Mouse (Mus musculus): Measurements from ENCODE around the gene Atp8b5.

DNA sequence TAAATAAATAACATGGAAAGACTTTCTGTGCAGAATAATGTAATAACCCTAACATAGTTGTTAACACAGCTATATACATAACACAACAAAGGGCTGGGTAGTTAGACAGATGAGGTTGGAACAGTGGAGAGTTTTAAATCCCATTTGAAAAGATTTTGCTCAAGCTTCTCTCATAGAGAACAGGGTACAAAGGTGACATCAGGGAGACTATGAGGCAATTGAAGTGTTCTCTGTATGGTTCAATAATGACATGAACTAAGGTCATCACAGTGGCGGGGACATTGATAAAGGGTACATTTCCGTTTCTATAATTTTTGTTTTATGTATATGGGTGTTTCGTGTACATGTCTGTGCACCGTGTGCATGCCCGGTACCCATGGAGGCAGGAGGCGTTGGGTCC is 112.6 kb downstream of the Atp8b5 start:
- TF ChIP-seq CTCF (IDR thresholded peaks at IDR 0.05; ENCODE audit: control insufficient read depth, insufficient read depth, insufficient replicate concordance, low read depth, low read length) (no peak), POLR2A (IDR thresholded peaks at IDR 0.05; ENCODE audit: control insufficient read depth, low read depth, low read length) (no peak)
